ENCODE assay signal across 8 mouse cellular contexts in the genomic region with DNA sequence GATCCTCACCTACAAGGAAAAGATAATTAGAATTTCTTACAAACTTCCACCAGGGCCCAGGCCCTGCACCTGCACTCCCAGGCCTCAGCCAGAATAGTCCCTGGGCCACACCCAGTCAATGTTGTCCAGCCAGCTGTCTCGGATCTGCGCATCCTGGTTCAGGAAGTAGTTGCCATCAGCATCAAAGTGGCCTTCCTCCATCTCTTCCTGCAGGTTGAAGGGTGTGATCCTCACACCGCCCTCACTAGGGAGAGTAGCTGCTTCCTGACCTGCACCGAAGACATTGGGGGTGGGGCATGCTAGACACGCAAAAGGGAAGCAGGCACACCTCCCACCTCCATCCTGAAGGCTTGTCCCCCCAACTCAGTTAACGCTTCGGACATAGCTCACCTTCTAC. TPM values are rescaled to one million over a fixed set of nuclear protein-coding genes. Genes with fewer than 3 reads are reported as not detected.
DNase-seq lines count a peak whose midpoint lies in the region; ATAC-seq lines count a peak whose summit lies in the region.

No protein-coding gene starts in this region.

- H3K36me3 ChIP-seq in heart, embryonic 16.5 days (ENCODE audit: control insufficient read depth, insufficient read depth) = peaks cover 51% of the 10 kb centered on the region
- peaks cover 17% of the 10 kb centered on the region; the same call in 1 of the 2 replicates for H3K36me3 ChIP-seq in hindbrain, embryonic 11.5 days (ENCODE audit: control insufficient read depth, insufficient read depth, low read length)
- peaks cover 71% of the 10 kb centered on the region for H3K36me3 ChIP-seq in midbrain, embryonic 12.5 days

- 63% methylated on average over 7 of the region's 7 CpGs for WGBS in heart, embryonic 16.5 days
- WGBS in hindbrain, embryonic 11.5 days = 84% methylated on average over 7 of the region's 7 CpGs
- 88% methylated on average over 7 of the region's 7 CpGs for WGBS in midbrain, embryonic 12.5 days

- H3K4me1 ChIP-seq in heart, embryonic 16.5 days (ENCODE audit: control insufficient read depth, insufficient read depth, low read length) = peaks cover 16% of the 10 kb centered on the region
- peaks cover 5% of the 10 kb centered on the region; the same call in 1 of the 2 replicates for H3K4me1 ChIP-seq in hindbrain, embryonic 11.5 days (replicated peaks; ENCODE audit: control insufficient read depth, insufficient read depth, low read length)
- H3K4me1 ChIP-seq in midbrain, embryonic 12.5 days = peaks cover 28% of the 10 kb centered on the region

- H3K9ac ChIP-seq in heart, embryonic 16.5 days (ENCODE audit: low read length) = peak overlapping the region; percentile 75
- peak overlapping the region; percentile 81; the same call in 1 of the 2 replicates for H3K9ac ChIP-seq in hindbrain, embryonic 11.5 days (ENCODE audit: low read depth, low read length)
- peak overlapping the region; percentile 84 for H3K9ac ChIP-seq in midbrain, embryonic 12.5 days (replicated peaks)

- no peak for DNase-seq in heart, adult 9 months (ENCODE audit: low spot score in 2 of 2)
- DNase-seq in R1 (ENCODE audit: low read depth, low spot score) = peak; percentile 90
- no peak for DNase-seq in hindbrain, embryonic 11.5 days (ENCODE audit: low spot score)
- no peak for DNase-seq in urinary bladder, postnatal 10 days (ENCODE audit: low spot score)
- no peak for DNase-seq in retina, postnatal 1 day
- no peak for DNase-seq in layer of hippocampus, postnatal 10 days (ENCODE audit: low spot score in 2 of 2)

- peak overlapping the region; percentile 88 for H3K4me2 ChIP-seq in heart, embryonic 16.5 days (ENCODE audit: low read depth, low read length)
- H3K4me2 ChIP-seq in hindbrain, embryonic 11.5 days (replicated peaks; ENCODE audit: low read depth, low read length) = peak overlapping the region; percentile 80
- peak overlapping the region; percentile 86 for H3K4me2 ChIP-seq in midbrain, embryonic 12.5 days (replicated peaks)

- no peak for ATAC-seq in heart, embryonic 16.5 days (replicated peaks; ENCODE audit: extremely low read depth, insufficient read depth, low FRiP score)
- ATAC-seq in hindbrain, embryonic 11.5 days (ENCODE audit: low FRiP score) = no peak
- no peak for ATAC-seq in midbrain, embryonic 12.5 days (ENCODE audit: low FRiP score, low read depth)

- H3K9me3 ChIP-seq in heart, embryonic 16.5 days (replicated peaks; ENCODE audit: control insufficient read depth, low read length) = no peaks in the 10 kb centered on the region
- H3K9me3 ChIP-seq in hindbrain, embryonic 11.5 days (ENCODE audit: control insufficient read depth, low read length) = no peaks in the 10 kb centered on the region
- H3K9me3 ChIP-seq in midbrain, embryonic 12.5 days = no peaks in the 10 kb centered on the region

- H3K27ac ChIP-seq in heart, embryonic 16.5 days (ENCODE audit: low read length) = no peak overlapping the region
- H3K27ac ChIP-seq in hindbrain, embryonic 11.5 days (ENCODE audit: low read depth, low read length) = no peak overlapping the region
- no peak overlapping the region for H3K27ac ChIP-seq in midbrain, embryonic 12.5 days (replicated peaks)

- peak overlapping the region; percentile 63 for H3K4me3 ChIP-seq in heart, embryonic 16.5 days (ENCODE audit: low read length)
- H3K4me3 ChIP-seq in hindbrain, embryonic 11.5 days (ENCODE audit: low read depth, low read length) = peak overlapping the region; percentile 69
- H3K4me3 ChIP-seq in midbrain, embryonic 12.5 days = peak overlapping the region; percentile 86

- no peaks in the 10 kb centered on the region for H3K27me3 ChIP-seq in heart, embryonic 16.5 days (ENCODE audit: control insufficient read depth, insufficient read depth, low read length)
- no peaks in the 10 kb centered on the region for H3K27me3 ChIP-seq in hindbrain, embryonic 11.5 days (ENCODE audit: control insufficient read depth, insufficient read depth, low read length)
- no peaks in the 10 kb centered on the region for H3K27me3 ChIP-seq in midbrain, embryonic 12.5 days

RNA-seq across cellular contexts. Expression of a gene that starts 1.2 kb away (rescaled TPM):
- 42.2 and 44.4 TPM in 2 replicates for polyA plus RNA-seq in heart, embryonic 16.5 days (2015; fragmentation: Nextera tagmentation; extraction: Ambion mirVana)
- polyA plus RNA-seq in hindbrain, embryonic 11.5 days (2014; fragmentation: Nextera tagmentation; extraction: Ambion mirVana) = 64.7 and 76.2 TPM in 2 replicates
- polyA plus RNA-seq in midbrain, embryonic 12.5 days (2016; fragmentation: Nextera tagmentation; extraction: Ambion mirVana) = 98.9 and 103 TPM in 2 replicates
- 10 to 100 TPM; 70.5 to 75.5 TPM for total RNA-seq in layer of hippocampus, postnatal 10 days (2021)

RNA-seq across cellular contexts. Expression of a gene that starts 13.6 kb away (rescaled TPM):
- polyA plus RNA-seq in heart, embryonic 16.5 days (2015; fragmentation: Nextera tagmentation; extraction: Ambion mirVana) = 15.2 and 22.3 TPM in 2 replicates
- polyA plus RNA-seq in hindbrain, embryonic 11.5 days (2014; fragmentation: Nextera tagmentation; extraction: Ambion mirVana) = 18.7 and 19.1 TPM in 2 replicates
- polyA plus RNA-seq in midbrain, embryonic 12.5 days (2016; fragmentation: Nextera tagmentation; extraction: Ambion mirVana) = 42.9 and 44.4 TPM in 2 replicates
- 10 to 100 TPM; 84.6 to 95.4 TPM for total RNA-seq in layer of hippocampus, postnatal 10 days (2021)

RNA-seq across cellular contexts. Expression of a gene that starts 14.1 kb away (rescaled TPM):
- polyA plus RNA-seq in heart, embryonic 16.5 days (2015; fragmentation: Nextera tagmentation; extraction: Ambion mirVana) = 16.2 and 31.6 TPM in 2 replicates
- polyA plus RNA-seq in hindbrain, embryonic 11.5 days (2014; fragmentation: Nextera tagmentation; extraction: Ambion mirVana) = 24.1 and 26.5 TPM in 2 replicates
- 12.6 and 13.1 TPM in 2 replicates for polyA plus RNA-seq in midbrain, embryonic 12.5 days (2016; fragmentation: Nextera tagmentation; extraction: Ambion mirVana)
- 1 to 10 TPM; 1.3 to 3.3 TPM for total RNA-seq in layer of hippocampus, postnatal 10 days (2021)

RNA-seq across cellular contexts. Expression of a gene that starts 38.2 kb away (rescaled TPM):
- 21.0 and 21.9 TPM in 2 replicates for polyA plus RNA-seq in heart, embryonic 16.5 days (2015; fragmentation: Nextera tagmentation; extraction: Ambion mirVana)
- polyA plus RNA-seq in hindbrain, embryonic 11.5 days (2014; fragmentation: Nextera tagmentation; extraction: Ambion mirVana) = 26.5 and 29.7 TPM in 2 replicates
- polyA plus RNA-seq in midbrain, embryonic 12.5 days (2016; fragmentation: Nextera tagmentation; extraction: Ambion mirVana) = 79.4 and 82.0 TPM in 2 replicates
- 10 to 100 TPM; 19.3 to 19.6 TPM for total RNA-seq in layer of hippocampus, postnatal 10 days (2021)

RNA-seq across cellular contexts. Expression of a gene that starts 38.3 kb away (rescaled TPM):
- 35.1 and 57.5 TPM in 2 replicates for polyA plus RNA-seq in heart, embryonic 16.5 days (2015; fragmentation: Nextera tagmentation; extraction: Ambion mirVana)
- 23.7 and 30.0 TPM in 2 replicates for polyA plus RNA-seq in hindbrain, embryonic 11.5 days (2014; fragmentation: Nextera tagmentation; extraction: Ambion mirVana)
- polyA plus RNA-seq in midbrain, embryonic 12.5 days (2016; fragmentation: Nextera tagmentation; extraction: Ambion mirVana) = 38.6 and 41.1 TPM in 2 replicates
- 1 to 10 TPM; 5.5 to 5.9 TPM for total RNA-seq in layer of hippocampus, postnatal 10 days (2021)
